Mouse (Mus musculus) MN1 (cell line): ENCODE results near the gene Lrba.

Source experiments
- DNase-seq: peaks from one replicate; pipeline ENCODE4 v3.0.0-alpha.2; 2016; ENCODE audit warnings: low spot score

The Lrba gene

DNA sequence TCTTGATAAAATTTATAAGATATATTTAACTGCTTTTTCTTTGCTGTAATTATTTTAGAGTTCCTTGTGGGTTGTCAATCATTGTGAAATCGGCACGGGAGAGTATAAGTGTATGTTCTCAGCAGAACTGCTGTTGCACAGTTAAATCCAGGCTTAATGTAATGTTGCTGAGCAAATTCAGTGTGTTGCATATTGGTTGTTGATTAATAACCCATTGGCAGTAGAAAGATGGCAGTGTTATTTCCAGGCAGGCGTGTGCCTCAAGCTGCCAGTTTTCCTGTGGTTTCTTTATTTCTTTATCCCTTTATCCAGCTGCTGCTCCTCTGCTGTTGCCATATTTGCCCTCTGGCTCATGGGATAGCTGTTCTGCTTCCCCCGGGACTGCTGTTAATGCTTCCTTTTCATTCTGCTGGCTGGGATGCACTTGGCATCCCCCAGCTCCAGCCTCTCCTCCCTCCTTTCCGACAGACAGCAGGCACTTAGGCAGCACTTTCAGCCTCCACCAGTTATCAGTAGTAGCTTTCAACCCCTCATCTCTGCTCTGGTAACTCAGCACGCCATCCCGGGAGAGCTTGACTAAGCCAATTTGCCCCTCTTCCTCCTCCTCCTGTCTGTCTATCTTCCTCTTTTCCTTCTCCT, 463.2 kb downstream of the Lrba start:
- DNase-seq: peak; percentile 93

GRCm38 (mm10) chr3:86688438-86688837, 464.0 kb downstream of the Lrba start:
- peak; percentile 92 for DNase-seq

DNA sequence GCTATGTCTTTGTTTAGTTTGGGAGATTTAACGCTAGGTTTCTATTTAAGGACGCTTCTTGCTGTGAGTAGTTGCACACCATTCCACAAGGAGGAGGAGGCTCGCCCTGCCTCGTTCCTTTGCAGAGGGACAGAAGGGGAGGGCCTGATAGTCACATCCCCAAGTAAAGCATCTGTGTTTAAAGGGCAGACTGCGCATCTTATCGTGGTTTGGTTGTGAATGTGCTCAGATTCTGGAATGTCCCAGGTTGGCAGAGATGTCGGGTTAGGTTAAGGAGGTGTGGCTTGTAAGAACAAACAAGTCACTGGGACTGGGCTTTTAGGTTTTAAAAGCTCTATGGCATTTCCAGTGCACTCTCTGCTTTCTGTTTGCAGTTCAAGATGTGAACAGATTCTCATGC, 464.8 kb downstream of the Lrba start:
- peak; percentile 69 for DNase-seq

GRCm38 (mm10) chr3:86692779-86693178, 468.3 kb downstream of the Lrba start:
- no peak for DNase-seq

DNA sequence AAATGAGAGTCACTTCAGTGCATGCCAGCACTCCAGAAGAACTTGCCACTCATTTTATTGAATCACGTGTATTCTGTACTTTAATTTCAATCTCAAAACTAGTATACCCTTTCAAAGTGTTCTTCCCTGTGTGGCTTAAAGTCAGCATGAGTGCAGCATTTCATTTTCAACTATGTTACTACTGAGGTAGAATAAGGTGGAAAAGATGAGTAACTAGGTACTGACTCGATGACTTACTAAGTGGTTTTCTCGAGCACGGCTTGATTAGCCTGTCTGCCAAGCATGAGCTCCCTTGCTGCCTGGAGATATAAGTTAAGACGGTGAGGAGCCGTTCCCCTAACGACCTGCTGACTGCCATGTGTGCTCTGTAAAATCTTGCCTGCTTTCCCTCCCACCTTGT, 469.1 kb downstream of the Lrba start:
- no peak for DNase-seq

DNA sequence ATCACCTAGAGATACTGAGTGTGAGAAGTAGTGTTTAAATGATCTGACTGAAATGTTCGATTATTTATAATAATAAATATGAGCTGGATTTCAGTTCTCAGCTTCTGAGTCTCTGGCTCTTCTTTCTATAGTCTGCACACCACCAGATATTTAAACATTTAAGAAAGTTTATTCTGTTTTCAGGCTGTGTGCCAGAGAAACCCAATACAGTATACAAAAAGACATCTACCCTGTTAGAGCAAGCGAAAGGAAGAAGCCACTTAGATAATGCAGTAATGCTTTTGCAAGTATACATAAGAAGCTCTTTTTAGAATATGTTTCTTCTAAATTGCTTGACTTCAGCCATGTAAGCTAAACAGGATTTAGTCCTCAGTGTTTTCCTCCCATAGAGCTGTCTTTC, 474.5 kb downstream of the Lrba start:
- DNase-seq: no peak

DNA sequence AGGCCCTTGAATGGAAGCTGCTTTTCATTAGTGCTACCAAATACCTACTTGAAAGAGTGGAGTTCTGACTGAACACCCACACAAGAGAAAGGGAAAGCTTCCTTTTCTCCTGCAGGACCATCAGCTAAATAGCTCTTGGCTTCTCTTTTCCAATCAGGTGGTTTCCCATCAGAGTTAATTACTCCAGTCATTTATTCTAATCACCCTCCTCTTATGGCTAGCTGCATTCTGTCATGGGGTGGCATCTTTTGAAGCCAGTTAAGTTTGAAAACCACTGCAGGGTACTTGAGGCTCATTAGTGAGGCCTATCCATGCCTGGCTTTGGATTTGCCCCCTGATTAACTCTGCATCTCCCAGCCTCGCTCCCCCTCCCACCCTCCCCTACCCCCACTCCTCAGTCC, 476.7 kb downstream of the Lrba start:
- DNase-seq: peak; percentile 48

DNA sequence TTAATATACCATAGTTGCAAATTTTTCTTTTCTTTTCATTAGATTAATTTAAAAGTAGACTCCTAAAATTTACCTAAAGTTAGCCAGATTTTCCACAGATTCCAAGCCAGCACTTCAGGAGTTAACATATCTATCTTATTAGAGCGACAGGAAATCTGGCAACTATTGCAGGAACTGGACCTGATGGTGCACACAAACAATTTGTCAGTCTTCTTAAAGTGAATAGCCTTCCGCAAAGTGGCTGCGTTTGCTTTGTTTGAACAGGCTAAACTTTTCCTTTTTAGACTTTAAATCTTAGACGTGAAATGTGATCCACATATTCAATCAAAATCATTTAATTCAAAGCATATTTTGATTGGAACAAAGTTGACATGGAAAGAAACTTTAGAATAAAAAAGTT, 485.0 kb downstream of the Lrba start:
- no peak for DNase-seq

DNA sequence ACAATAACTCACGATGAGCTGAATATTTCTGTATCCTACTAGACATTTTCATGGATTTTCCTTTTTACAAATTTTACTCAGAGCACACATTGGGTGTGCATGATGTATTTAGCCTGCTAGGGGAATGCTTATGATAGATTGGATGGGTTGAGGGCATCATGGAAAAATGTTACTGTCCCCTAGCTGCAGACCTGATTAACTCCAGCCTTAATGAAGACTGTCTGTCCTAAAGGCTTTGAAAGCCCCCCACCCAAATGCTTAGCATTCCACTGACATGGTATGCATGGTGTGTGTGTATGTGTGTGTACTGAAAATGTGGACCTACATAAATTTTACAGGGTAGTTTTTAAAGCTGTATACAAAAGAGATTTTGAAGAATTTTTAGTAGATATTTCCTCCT, 487.1 kb downstream of the Lrba start:
- no peak for DNase-seq

- no peak for DNase-seq
These were observed 488.3 kb downstream of the Lrba start for GRCm38 (mm10) chr3:86712758-86713157.

DNA sequence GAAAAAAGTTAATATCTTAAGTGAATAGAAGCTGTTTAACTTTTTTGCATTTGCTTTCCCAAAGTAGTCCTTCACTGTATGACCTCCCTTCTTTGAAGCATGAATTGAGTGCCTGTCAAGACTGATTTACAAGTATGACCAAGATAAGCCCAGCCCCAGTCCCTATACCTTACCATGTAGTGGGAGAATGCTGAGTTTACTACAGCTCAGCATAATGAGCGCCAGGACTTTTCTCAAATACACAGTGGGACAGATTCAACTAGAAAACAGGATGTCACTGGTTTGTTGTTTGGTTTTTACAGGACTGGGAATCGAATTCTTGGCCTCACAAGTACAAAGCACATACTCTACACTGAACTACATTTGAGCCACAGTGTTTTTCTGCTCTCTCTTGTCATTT, 490.0 kb downstream of the Lrba start:
- DNase-seq: no peak

DNA sequence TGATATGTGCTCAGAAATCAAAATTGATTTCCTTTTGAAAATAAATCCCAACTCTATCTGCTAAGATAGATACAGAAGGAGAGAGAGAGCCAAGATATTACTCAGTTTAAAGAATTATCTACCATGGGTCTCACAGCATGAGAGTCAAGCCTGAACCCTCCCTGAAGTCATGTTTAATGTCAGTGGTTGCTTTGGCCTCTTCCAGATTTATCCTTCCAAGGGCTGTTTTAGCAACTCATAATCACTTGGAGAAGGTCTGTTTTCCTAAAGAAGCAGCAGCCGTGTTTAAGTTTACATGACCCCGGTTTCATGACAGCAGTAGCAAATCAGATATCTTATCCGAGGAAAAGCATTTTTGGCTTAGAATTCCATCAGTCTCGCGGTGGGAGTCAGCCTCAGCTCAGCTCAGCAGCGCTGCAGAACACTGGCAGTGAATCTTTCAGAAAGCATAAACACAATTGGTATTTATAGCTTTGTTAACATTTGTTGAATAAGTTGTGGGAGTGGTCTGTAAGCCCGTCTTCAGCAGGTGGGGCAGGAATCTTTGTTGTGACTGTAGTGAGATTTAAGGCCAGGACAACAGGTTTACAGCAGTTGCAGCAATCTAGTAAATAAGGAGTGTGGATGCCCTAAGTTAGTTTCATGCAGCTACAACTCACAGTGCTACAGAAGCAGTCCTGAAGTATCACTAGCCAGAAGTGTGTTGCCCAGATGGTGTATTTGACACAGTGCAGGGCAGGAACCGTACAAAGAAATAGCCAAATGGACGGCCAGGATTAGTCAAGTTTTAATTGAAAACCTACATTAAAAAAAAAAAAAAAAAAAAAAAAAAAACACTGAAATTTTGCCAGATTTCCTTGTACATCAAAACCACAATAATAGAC, 499.2 kb downstream of the Lrba start:
- peak; percentile 42 for DNase-seq

- DNase-seq: no peak
These were observed 500.6 kb downstream of the Lrba start for GRCm38 (mm10) chr3:86725113-86725512.

DNA sequence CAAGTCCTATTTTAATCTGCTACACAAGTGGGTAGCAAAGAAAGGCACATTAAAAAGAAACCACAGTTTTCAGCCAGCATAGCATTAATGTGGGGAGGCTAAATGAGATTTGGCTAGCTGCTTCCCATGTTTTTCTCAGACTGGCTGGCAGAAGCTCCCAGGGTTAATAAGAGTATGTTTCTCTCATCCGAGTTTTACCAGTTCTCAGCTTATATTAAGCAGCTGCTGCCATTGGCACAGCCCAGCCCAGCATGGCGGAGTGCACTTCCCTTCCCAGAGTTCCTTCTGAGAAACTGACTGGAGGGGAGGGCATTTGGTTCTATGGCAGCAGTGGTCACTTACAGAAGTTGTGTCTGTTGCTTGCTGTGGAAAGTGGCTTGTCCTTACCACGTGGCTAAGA, 514.4 kb downstream of the Lrba start:
- DNase-seq: no peak

DNA sequence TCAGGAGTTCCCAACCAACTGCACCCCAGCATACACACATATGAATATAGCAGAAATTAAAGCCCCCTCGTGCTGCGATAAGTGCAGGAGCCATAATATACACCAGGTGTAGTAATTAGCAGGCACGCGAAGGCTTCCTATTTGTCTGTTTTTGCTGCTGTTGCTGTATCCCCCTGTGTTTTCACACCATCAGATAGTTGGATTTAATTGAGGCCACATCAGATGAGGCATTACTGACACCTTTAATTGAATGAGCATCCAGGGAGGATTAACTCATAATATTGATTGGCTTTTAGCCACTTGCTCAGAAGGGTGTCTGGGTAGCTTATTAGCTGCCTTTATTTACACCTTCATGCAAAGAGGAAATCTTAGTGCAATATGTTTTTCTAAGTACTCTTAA, 515.3 kb downstream of the Lrba start:
- no peak for DNase-seq

GRCm38 (mm10) chr3:86745348-86745747, 520.9 kb downstream of the Lrba start:
- no peak for DNase-seq

- DNase-seq: no peak
These were observed 521.5 kb downstream of the Lrba start for GRCm38 (mm10) chr3:86745769-86746512.

DNA sequence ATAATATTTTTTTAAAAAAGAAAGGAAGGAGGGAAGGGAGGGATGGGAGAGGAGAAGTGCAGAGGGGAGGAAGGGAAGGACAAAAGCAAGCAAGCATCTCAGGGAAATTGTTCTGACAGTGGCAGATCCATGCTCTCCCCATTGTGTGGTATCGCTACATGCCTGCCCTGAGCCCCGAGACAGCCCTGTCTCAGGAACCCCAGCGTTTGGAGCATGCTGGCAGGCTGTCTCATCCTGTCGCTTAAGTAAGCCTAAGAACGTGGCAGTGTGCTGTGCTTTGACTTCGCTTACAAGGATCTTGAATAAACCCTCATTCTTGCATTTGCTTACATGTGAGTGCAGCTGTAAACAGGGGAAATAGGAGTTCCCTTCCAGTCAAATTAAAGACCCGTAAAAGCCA, 526.2 kb downstream of the Lrba start:
- DNase-seq: no peak

DNA sequence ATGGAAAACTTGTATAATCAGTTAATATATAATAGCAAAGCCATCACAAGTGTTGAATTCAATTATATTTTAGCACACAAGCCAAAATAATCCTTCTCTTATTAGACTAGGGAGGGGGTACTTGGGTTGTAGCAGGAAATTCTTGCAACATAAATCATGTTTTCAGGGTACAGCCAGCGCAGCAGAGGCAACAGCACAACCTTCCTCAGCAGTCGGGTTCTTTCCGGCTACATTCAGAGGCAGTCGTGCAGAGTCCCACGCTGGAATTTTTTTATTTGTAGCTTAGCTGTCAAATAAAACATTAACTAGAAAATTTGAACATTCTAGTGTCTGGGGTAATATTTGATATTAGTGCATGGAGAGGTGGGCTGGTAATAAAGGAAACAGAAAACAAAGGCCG, 529.7 kb downstream of the Lrba start:
- no peak for DNase-seq

- no peak for DNase-seq
These were observed 530.4 kb downstream of the Lrba start for GRCm38 (mm10) chr3:86754595-86755557.

GRCm38 (mm10) chr3:86756548-86756947, 532.1 kb downstream of the Lrba start:
- no peak for DNase-seq

DNA sequence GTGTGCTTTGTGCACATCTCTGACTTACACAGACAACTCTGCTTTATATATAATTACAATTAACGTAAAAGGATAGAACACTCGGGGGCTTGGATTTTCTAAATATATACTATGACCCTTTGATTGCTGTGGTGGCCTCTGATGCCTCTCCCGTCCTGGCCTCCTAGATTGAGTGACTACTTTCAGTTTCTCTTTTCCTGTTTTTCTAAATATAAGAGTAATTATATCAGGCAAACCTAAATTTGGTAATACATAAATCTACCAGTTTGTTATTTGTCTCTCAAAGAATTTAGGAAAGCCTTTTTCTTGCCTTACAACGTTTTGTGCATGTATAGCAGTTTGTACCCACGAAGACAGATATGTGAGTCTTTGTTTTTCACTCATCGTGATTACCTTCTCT, 534.2 kb downstream of the Lrba start:
- peak; percentile 45 for DNase-seq
